Mouse (Mus musculus): ENCODE data around the gene Klhl10. TPM values are rescaled to one million over a fixed set of nuclear protein-coding genes. Genes with fewer than 3 reads are reported as not detected.

The Klhl10 gene
- total RNA-seq, 2 experiments from 2014 or later = 1.1 to 1.4 TPM

Small RNA genes lying within 50 kb of the gene (microRNA-seq; reads per million reads assigned to microRNA genes)
- 0 reads per million in 2 experiments for gene Gm27374
- 0 to 0.23 reads per million in 2 experiments for gene Mir7116

Other genes with a start within 250 kb of the Klhl10 start
- gene Krt9, start 248.7 kb upstream of the Klhl10 start, total RNA-seq (2021) = 1 to 10 TPM; 1.8 to 2.1 TPM
- gene Krt14, start 234.4 kb upstream of the Klhl10 start, total RNA-seq (2021) = not detected
- gene Krt16, start 193.0 kb upstream of the Klhl10 start, total RNA-seq (2021) = not detected
- not detected for gene Krt17, start 180.9 kb upstream of the Klhl10 start, total RNA-seq (2021)
- not detected for gene Krt42, start 172.0 kb upstream of the Klhl10 start, total RNA-seq (2021)
- 100 to 1,000 TPM; 704 to 721 TPM for gene Eif1, start 122.0 kb upstream of the Klhl10 start, total RNA-seq (2021)
- not detected for gene Gast, start 107.5 kb upstream of the Klhl10 start, total RNA-seq (2021)
- gene Hap1, start 85.8 kb upstream of the Klhl10 start, total RNA-seq (2021) = 100 to 1,000 TPM; 110 to 123 TPM
- 10 to 100 TPM; 40.8 to 43.0 TPM for gene Jup, start 44.2 kb upstream of the Klhl10 start, total RNA-seq (2021)
- 1 to 10 TPM; 7.5 to 8.1 TPM for gene P3h4, start 27.1 kb upstream of the Klhl10 start, total RNA-seq (2021)
- 10 to 100 TPM; 11.9 TPM for gene Fkbp10, start 26.2 kb upstream of the Klhl10 start, total RNA-seq (2021)
- 10 to 100 TPM; 50.4 to 58.2 TPM for gene Nt5c3b, start 109 bp upstream of the Klhl10 start, total RNA-seq (2021)
- 10 to 100 TPM; 94.3 to 98.1 TPM for gene Klhl11, start 30.8 kb downstream of the Klhl10 start, total RNA-seq (2021)
- gene Acly, start 86.1 kb downstream of the Klhl10 start, total RNA-seq (2021) = 100 to 1,000 TPM; 110 to 119 TPM
- gene Ttc25, start 103.7 kb downstream of the Klhl10 start, total RNA-seq (2021) = 1 to 10 TPM in 1 of 2 experiments, under 1 TPM in 1; 0.60 to 1.5 TPM
- gene Cnp, start 133.0 kb downstream of the Klhl10 start, total RNA-seq (2021) = 100 to 1,000 TPM; 355 to 359 TPM
- gene Nkiras2, start 177.3 kb downstream of the Klhl10 start, total RNA-seq (2021) = 10 to 100 TPM; 22.8 to 23.0 TPM
- gene Dnajc7, start 178.3 kb downstream of the Klhl10 start, total RNA-seq (2021) = 100 to 1,000 TPM; 237 to 253 TPM